Mouse (Mus musculus) monocyte, adult 5-6 weeks (primary cell): ENCODE measurements around the gene Pigl. TPM values are rescaled to one million over a fixed set of nuclear protein-coding genes. Genes with fewer than 3 reads are reported as not detected.
"Not testable (repeated sequence)": the region's sequence is repeated elsewhere in the genome, so short reads cannot be mapped to it uniquely, and the experiment has no call there.

Experiments
- ATAC-seq: fragments of 153-309, 156-312 bp; replicated peaks from 2 replicates; pipeline ENCODE4 v1.8.0; 2017; ENCODE audit warnings: mild to moderate bottlenecking; ENCODE audit not compliant: low TSS enrichment, insufficient number of reproducible peaks, severe bottlenecking, poor library complexity, low FRiP score
- total RNA-seq: library from RNA; stranded (forward); fragments of 200-1000, 200-491, 200-594 nt; gene quantifications from 3 replicates; pipeline ENCODE4 v1.2.3, GENCODE M21; 2017

Pigl gene
- total RNA-seq, 1 experiment from 2014 or later, result 4.7 TPM

- no peak for ATAC-seq
Observed at GRCm38 (mm10) chr11:62464696-62465095, 6.4 kb downstream of the Pigl start.

GRCm38 (mm10) chr11:62465849-62466248 is 7.6 kb downstream of the Pigl start:
- no peak for ATAC-seq

- peak; percentile 85 for ATAC-seq
Observed at GRCm38 (mm10) chr11:62466546-62466945, 8.3 kb downstream of the Pigl start.

GRCm38 (mm10) chr11:62467289-62467688 is 9.0 kb downstream of the Pigl start:
- not testable (repeated sequence) for ATAC-seq

GRCm38 (mm10) chr11:62470451-62470850 is 12.2 kb downstream of the Pigl start:
- peak; percentile 87 for ATAC-seq

GRCm38 (mm10) chr11:62473516-62473915 is 15.3 kb downstream of the Pigl start:
- no peak for ATAC-seq

GRCm38 (mm10) chr11:62476156-62476555 is 17.9 kb downstream of the Pigl start:
- no peak for ATAC-seq

- no peak for ATAC-seq
Observed at GRCm38 (mm10) chr11:62478931-62479330, 20.7 kb downstream of the Pigl start.

GRCm38 (mm10) chr11:62479581-62479980 is 21.3 kb downstream of the Pigl start:
- ATAC-seq, result no peak

GRCm38 (mm10) chr11:62486949-62487348 is 28.7 kb downstream of the Pigl start:
- no peak for ATAC-seq

GRCm38 (mm10) chr11:62487540-62488350 is 29.5 kb downstream of the Pigl start:
- ATAC-seq, result no peak

GRCm38 (mm10) chr11:62493701-62494100 is 35.4 kb downstream of the Pigl start:
- ATAC-seq, result no peak

GRCm38 (mm10) chr11:62494754-62495275 is 36.6 kb downstream of the Pigl start:
- ATAC-seq, result peak; percentile 97

GRCm38 (mm10) chr11:62495276-62495801 is 37.1 kb downstream of the Pigl start:
- no peak for ATAC-seq

GRCm38 (mm10) chr11:62496151-62496715 is 38.0 kb downstream of the Pigl start:
- ATAC-seq, result 0 out of 2 replicates have a peak, but pooled peaks have one; percentile 42

GRCm38 (mm10) chr11:62497181-62497580 is 38.9 kb downstream of the Pigl start:
- ATAC-seq, result no peak

- no peak for ATAC-seq
Observed at GRCm38 (mm10) chr11:62498802-62499201, 40.5 kb downstream of the Pigl start.

GRCm38 (mm10) chr11:62500529-62500928 is 42.3 kb downstream of the Pigl start:
- no peak for ATAC-seq

- no peak for ATAC-seq
Observed at GRCm38 (mm10) chr11:62507683-62508082, 49.4 kb downstream of the Pigl start.

- not testable (repeated sequence) for ATAC-seq
Observed at GRCm38 (mm10) chr11:62508365-62508764, 50.1 kb downstream of the Pigl start.
